Mouse (Mus musculus): ENCODE results near the gene Def6.

Gene Def6

GRCm38 (mm10) chr17:28271537-28272266, 64.1 kb downstream of the Def6 start:
- intact Hi-C loops (cut with DNase I), result no loop called here

DNA sequence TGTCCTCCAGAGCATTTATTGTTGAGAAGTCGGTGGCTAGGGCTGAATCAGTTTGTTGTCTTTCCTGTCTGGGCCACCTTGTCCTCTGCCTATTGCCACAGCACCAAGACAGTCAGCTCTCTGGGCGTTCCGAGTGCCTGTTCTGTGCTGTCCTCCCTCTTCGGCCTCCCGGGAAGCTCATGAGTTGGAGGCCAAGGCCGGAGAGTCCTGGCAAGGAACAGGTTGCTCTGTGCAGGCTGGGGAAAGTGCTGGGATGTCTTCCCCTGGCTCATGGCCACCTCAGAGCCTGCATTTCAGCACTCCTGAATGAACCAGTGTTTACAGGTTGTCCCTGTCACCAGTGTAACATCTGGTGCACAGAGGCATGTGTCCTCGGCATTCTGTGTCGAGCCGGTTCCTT, 64.7 kb downstream of the Def6 start:
- intact Hi-C loops (cut with DNase I), result no loop called here

GRCm38 (mm10) chr17:28272837-28273236, 65.3 kb downstream of the Def6 start:
- intact Hi-C loops (cut with DNase I), result no loop called here

DNA sequence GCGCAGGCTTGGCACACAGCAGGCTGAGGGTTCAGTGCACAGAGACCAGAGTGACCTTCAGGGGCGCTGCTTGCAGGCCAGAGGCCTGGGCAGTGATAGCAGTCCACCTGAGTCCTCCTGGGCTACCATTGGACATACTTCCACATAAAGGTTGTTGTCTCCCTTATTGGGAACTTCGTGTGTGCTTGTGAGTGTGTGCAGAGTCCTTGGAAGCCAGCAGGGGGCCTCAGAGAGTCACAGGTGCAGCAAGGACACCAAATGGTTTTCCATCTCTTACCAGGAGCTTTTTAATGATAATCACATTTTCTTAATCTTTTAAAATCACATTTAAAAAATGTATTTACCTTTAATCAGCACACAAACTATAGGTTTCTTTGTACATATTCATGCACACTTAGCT, 67.2 kb downstream of the Def6 start:
- intact Hi-C loops (cut with DNase I), result no loop called here

DNA sequence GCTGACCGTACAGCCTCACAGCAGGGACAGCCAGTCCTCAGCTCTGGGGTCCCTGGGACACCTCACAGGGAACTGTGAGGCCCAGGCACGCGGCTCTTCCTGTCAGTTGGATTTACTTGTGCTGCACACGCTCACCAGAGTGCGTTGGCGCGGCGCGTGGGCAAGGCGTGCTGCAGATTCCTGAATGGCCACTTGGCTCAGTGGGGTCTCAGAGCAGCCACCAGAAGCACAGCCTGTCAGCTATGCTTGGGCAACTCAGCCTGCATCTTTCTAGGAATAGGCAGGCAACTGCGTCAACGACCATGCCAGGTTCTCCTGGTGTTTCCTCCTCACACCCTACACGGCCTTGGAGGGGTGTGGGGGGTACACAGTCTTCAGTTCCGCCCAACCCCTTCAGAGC, 69.6 kb downstream of the Def6 start:
- intact Hi-C loops (cut with DNase I), result no loop called here

- intact Hi-C loops (cut with DNase I), result no loop called here
These were observed 70.1 kb downstream of the Def6 start for GRCm38 (mm10) chr17:28277721-28278120.

GRCm38 (mm10) chr17:28278156-28278555, 70.6 kb downstream of the Def6 start:
- intact Hi-C loops (cut with DNase I), result no loop called here

Data from adrenal gland (tissue).